Mouse (Mus musculus) brain, embryonic 18.5 days (tissue): ENCODE measurements around the gene Car5a.

Source experiments
- DNase-seq: peaks from one replicate; pipeline ENCODE4 v3.0.0-alpha.2; 2012; ENCODE audit warnings: low read depth, low spot score

Gene Car5a

GRCm38 (mm10) chr8:121881921-121882320, 62.8 kb downstream of the Car5a start:
- DNase-seq = no peak

DNA sequence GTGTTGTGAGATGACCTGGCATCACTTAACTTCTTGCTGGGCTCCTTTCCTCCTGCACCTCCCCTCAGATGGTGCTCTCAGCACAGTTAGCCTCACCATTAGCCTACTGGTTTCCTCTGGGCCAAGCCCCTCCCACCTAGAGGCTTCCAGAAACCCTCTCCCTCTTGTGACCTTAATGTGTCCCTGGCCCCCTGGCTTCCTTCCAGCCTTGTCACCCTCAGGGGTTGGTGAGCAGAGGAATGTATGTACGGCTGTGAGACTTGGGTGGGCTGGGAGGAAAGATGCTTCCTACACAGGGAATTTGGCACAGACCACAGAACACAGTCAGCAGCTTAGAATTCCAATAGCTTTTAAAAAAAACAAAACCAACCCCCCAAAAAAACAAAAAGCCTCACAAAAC, 63.9 kb downstream of the Car5a start:
- DNase-seq = no peak

DNA sequence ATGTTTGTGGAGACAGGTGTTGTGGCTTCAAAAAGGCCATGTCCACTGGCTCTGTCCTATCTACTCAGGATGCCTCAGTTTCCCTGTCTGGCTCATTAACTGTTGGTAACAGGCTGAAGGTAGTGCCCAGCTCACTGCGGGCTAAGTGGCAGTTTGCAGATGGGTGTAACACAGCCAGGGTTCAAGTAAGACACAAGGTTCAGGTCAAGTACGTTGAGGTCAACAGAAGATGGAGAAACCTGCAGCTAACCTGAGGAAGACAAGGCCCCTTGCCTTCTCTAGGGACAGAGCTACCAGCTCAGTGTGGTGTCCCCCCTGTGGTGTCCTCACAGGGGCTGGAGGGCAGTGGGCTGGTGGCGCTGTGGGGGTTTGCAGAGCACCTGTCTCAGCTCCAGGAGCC, 65.0 kb downstream of the Car5a start:
- DNase-seq = no peak

DNA sequence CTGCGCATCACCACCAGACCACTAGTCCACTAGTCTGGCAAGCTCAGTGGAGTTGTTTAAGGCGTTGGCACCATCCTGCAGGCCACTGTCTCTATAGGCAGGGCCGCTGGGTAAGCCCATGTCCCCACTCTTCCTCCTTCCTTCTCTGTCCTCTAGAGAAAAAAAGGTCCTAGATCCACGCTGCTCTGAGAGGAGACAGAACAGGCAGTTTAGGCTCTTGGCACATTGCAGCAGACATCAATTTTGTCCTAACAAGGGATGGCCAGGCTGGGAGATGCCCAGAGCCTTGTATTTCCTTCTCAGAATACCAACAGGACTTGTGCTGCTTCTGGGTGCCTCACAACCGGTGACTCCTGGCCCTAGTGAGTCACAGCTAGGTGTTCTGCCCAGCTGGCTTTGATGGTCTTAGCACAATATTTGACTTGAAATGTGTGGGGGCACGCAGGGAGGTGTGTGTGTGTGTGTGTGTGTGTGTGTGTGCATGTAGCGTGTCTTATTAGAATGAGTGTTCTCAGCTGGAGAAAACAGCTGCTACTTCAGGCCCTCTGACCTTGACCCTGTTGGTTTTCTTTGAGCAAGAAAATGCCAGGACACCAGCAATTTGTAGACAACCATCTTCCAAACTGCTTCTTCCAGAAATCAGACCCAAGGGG, 66.8 kb downstream of the Car5a start:
- no peak for DNase-seq

DNA sequence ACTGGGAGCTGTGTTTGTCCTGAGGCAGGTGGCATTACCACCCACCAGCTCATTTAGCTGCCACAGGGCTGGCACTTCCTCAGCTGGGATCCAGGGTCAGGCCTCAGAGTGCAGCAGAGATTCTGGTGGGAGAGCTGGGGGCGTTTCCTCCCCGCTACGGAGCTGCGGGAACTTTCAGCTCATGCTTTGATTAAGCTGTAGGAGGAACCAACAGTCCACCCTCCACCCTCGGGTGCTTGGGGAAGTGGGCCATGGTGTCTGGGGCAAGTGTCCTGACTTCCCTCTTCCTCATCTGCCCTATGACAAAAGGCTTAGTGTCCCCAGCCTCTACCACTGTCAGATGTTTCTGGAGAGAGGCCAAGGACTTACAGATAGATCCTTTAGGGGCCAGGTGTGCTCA, 67.5 kb downstream of the Car5a start:
- DNase-seq = no peak

- no peak for DNase-seq
These were observed 69.2 kb downstream of the Car5a start for GRCm38 (mm10) chr8:121875517-121875916.

DNA sequence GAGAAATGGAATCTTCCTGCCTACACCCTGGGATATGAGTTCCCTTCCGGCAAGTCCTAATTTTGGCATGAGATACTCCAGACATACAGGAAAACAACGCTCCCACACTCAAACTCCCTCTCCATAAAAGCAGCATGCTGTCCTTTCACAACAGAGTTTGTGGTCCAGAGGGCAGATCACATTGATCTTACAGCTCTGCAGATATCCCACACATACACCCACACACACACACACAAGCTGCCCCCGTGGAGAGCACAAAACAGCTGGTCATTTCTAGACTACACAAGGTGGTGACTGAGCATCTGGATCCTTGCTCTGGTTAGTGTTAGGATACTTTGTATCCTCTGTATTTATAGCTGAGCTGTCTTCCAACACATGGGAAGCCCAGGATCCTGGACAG, 69.7 kb downstream of the Car5a start:
- no peak for DNase-seq

- no peak for DNase-seq
These were observed 70.7 kb downstream of the Car5a start for GRCm38 (mm10) chr8:121874031-121874430.

GRCm38 (mm10) chr8:121871833-121872440, 72.8 kb downstream of the Car5a start:
- DNase-seq = no peak

GRCm38 (mm10) chr8:121870190-121870589, 74.5 kb downstream of the Car5a start:
- DNase-seq = no peak

GRCm38 (mm10) chr8:121868896-121869295, 75.8 kb downstream of the Car5a start:
- DNase-seq = no peak

DNA sequence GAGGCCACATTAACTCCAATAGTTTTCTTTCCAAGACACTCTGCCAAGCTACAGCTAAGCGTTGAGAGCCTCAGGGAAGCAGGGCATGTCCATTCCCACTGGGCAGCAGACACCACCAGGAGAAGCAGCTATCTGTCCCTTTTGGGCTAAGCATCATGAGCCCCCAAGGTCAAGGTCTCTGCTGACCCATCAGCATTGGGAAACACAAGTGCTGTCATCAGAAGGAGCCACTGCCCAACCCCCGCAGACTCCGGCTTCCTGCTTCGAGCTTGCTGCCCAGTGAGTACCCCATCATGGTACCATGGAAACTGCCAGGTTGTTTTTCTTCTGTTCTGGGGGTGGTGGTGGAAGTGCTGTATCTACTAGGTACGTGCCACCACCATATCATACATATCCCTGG, 76.5 kb downstream of the Car5a start:
- DNase-seq = no peak
